Mouse (Mus musculus): Measurements from ENCODE around the gene Gpr176. TPM values are rescaled to one million over a fixed set of nuclear protein-coding genes. Genes with fewer than 3 reads are reported as not detected.
A peak's percentile ranks its signal among the peaks of the same experiment; 100 is the strongest.

Gene Gpr176
- polyA plus RNA-seq, 1 experiment from 2014 or later = 5.2 TPM

GRCm38 (mm10) chr2:118315656-118316402 is 57.4 kb downstream of the Gpr176 start:
- Histone ChIP-seq H3K27ac (replicated peaks) (no peak overlapping the region), H3K9ac (replicated peaks) (no peak overlapping the region), H3K36me3 (no peaks in the 10 kb centered on the region), H3K9me3 (no peaks in the 10 kb centered on the region), H3K4me2 (replicated peaks) (no peak overlapping the region), H3K27me3 (no peaks in the 10 kb centered on the region), H3K4me3 (no peak overlapping the region), H3K4me1 (peaks cover 21% of the 10 kb centered on the region)
- no peak for ATAC-seq (replicated peaks)
- 84% methylated on average over 12 of the region's 12 CpGs for WGBS

GRCm38 (mm10) chr2:118307561-118307960 is 65.7 kb downstream of the Gpr176 start:
- WGBS = 75% methylated on average over 8 of the region's 8 CpGs
- no peak overlapping the region for H3K27ac ChIP-seq (replicated peaks)
- no peaks in the 10 kb centered on the region for H3K4me1 ChIP-seq
- H3K9me3 ChIP-seq = no peaks in the 10 kb centered on the region
- ATAC-seq (replicated peaks) = peak; percentile 58; the same call in 1 of the 2 replicates
- H3K36me3 ChIP-seq = no peaks in the 10 kb centered on the region
- H3K4me2 ChIP-seq (replicated peaks) = no peak overlapping the region
- no peak overlapping the region for H3K4me3 ChIP-seq
- no peaks in the 10 kb centered on the region for H3K27me3 ChIP-seq
- no peak overlapping the region for H3K9ac ChIP-seq (replicated peaks)

DNA sequence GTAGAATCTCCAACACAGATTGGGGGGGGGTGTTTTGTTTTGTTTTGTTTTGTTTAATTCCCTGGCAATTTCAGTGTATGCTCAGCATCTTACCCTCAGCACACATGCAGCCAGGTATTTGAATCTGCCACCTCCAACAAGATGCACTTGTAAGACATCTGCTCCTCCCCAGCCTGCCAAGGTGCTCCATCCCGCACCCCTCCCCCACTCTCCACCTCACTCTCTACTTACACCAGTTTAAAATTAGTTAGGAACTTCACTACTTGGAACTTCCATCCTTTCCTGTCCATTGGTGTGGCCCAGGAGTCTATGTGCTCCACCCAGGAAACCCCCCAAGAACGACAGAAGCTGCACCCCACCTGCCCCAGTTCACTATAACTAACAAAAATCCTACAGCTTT is 66.3 kb downstream of the Gpr176 start:
- Histone ChIP-seq H3K9me3 (no peaks in the 10 kb centered on the region), H3K4me3 (no peak overlapping the region), H3K4me1 (no peaks in the 10 kb centered on the region), H3K9ac (replicated peaks) (no peak overlapping the region), H3K27me3 (no peaks in the 10 kb centered on the region), H3K27ac (replicated peaks) (no peak overlapping the region), H3K36me3 (no peaks in the 10 kb centered on the region), H3K4me2 (replicated peaks) (no peak overlapping the region)
- WGBS = 67% methylated on average over 2 of the region's 2 CpGs
- ATAC-seq (replicated peaks) = no peak

DNA sequence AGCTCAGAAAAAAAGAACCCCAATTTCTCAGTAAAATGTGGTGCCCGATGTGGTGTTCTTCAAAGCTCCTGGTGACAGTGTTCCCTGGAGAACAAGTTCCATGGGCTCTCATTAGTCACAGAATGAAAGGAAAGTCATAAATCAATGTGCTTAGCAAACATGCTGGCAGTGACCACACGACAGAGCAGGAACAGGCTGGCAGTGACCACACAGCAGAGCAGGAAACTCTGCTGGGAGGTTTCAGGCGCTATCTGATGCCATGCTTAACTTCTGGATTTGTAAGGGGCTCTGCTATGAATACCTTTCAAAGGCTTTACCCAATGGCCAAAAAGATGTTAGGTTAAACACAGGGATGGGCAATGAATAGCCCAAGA is 66.7 kb downstream of the Gpr176 start:
- no peak overlapping the region for H3K9ac ChIP-seq (replicated peaks)
- no peak overlapping the region for H3K27ac ChIP-seq (replicated peaks)
- no peaks in the 10 kb centered on the region for H3K36me3 ChIP-seq
- no peak overlapping the region for H3K4me3 ChIP-seq
- no peaks in the 10 kb centered on the region for H3K27me3 ChIP-seq
- H3K9me3 ChIP-seq = no peaks in the 10 kb centered on the region
- 75% methylated on average over 3 of the region's 3 CpGs for WGBS
- H3K4me1 ChIP-seq = no peaks in the 10 kb centered on the region
- ATAC-seq (replicated peaks) = no peak
- no peak overlapping the region for H3K4me2 ChIP-seq (replicated peaks)

DNA sequence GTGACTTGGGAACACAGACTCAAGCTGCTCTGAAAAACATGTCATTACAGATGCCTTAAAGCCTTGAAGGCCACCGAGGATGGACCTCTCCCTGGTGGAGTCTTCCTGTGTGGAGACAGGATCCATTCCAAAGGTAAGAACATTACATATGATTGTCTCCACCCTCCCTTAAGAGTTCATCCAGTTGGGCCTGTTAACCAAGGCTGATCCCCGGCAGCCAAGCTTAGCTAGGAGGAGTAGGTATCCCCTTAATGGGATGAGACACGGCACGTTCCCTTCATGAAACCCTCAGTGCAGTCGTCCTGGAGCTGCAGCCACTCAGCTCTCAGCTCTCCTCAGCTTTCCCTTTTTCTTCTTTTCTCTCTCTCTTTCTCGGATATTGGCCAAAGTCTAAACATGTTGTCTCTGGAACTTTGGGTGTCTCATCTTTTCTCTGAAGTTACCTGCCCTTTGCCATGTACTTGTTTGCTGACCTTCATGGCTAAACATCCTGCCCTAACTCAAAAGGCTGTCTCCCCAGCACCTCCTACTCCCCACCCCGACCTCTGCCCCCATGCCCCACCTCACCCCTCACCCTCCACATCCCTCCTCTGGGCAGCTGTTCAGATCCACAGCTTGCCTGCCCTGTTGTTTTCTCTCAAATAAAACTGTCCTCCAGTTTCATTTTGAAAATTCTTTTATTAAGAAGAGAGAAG is 67.2 kb downstream of the Gpr176 start:
- WGBS = 79% methylated on average over 7 of the region's 7 CpGs
- H3K4me3 ChIP-seq = no peak overlapping the region
- no peak overlapping the region for H3K27ac ChIP-seq (replicated peaks)
- H3K4me1 ChIP-seq = no peaks in the 10 kb centered on the region
- H3K36me3 ChIP-seq = no peaks in the 10 kb centered on the region
- no peak overlapping the region for H3K9ac ChIP-seq (replicated peaks)
- no peaks in the 10 kb centered on the region for H3K27me3 ChIP-seq
- no peak overlapping the region for H3K4me2 ChIP-seq (replicated peaks)
- no peaks in the 10 kb centered on the region for H3K9me3 ChIP-seq
- no peak for ATAC-seq (replicated peaks)

DNA sequence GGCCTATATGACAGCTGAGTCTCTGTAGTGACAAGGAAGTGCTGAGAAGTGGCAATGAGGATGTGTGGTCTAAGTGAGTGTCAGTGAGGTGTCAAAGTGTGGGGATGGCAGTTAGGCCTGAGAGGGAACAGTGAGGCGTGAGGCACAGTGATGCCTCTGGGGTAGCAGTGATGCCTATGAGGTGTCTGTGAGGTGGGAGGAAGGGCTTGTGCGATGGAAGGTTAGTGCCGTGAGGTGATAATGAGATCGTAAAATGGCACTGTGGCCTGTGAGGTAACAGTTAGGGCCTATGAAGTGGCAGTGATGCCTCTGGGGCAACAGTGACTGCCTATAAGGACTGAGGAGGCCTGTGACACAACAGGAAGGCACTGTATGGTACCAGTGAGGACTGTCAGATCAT is 69.8 kb downstream of the Gpr176 start:
- no peaks in the 10 kb centered on the region for H3K27me3 ChIP-seq
- no peak overlapping the region for H3K27ac ChIP-seq (replicated peaks)
- H3K9ac ChIP-seq (replicated peaks) = no peak overlapping the region
- H3K4me1 ChIP-seq = no peaks in the 10 kb centered on the region
- no peak overlapping the region for H3K4me2 ChIP-seq (replicated peaks)
- H3K4me3 ChIP-seq = no peak overlapping the region
- H3K36me3 ChIP-seq = no peaks in the 10 kb centered on the region
- no peak for ATAC-seq (replicated peaks)
- H3K9me3 ChIP-seq = no peaks in the 10 kb centered on the region
- 84% methylated on average over 4 of the region's 4 CpGs for WGBS

- WGBS = 62% methylated on average over 2 of the region's 2 CpGs
- H3K4me3 ChIP-seq = no peak overlapping the region
- no peak overlapping the region for H3K9ac ChIP-seq (replicated peaks)
- H3K9me3 ChIP-seq = no peaks in the 10 kb centered on the region
- H3K27ac ChIP-seq (replicated peaks) = no peak overlapping the region
- no peak overlapping the region for H3K4me2 ChIP-seq (replicated peaks)
- no peaks in the 10 kb centered on the region for H3K4me1 ChIP-seq
- no peaks in the 10 kb centered on the region for H3K27me3 ChIP-seq
- no peaks in the 10 kb centered on the region for H3K36me3 ChIP-seq
- ATAC-seq (replicated peaks) = no peak
Measured at GRCm38 (mm10) chr2:118301656-118302055, 71.6 kb downstream of the Gpr176 start.

- WGBS = 69% methylated on average over 8 of the region's 8 CpGs
Measured at GRCm38 (mm10) chr2:118301041-118301545, 72.1 kb downstream of the Gpr176 start.

GRCm38 (mm10) chr2:118299981-118300380 is 73.2 kb downstream of the Gpr176 start:
- H3K27me3 ChIP-seq = no peaks in the 10 kb centered on the region
- no peak overlapping the region for H3K4me2 ChIP-seq (replicated peaks)
- H3K4me3 ChIP-seq = no peak overlapping the region
- ATAC-seq (replicated peaks) = no peak
- 94% methylated on average over 2 of the region's 2 CpGs for WGBS
- H3K27ac ChIP-seq (replicated peaks) = no peak overlapping the region
- no peaks in the 10 kb centered on the region for H3K4me1 ChIP-seq
- no peaks in the 10 kb centered on the region for H3K36me3 ChIP-seq
- no peaks in the 10 kb centered on the region for H3K9me3 ChIP-seq
- H3K9ac ChIP-seq (replicated peaks) = no peak overlapping the region

More at GRCm38 (mm10) chr2:118301041-118301545, 72.1 kb downstream of the Gpr176 start:
- H3K4me3 ChIP-seq = no peak overlapping the region
- H3K27ac ChIP-seq (replicated peaks) = no peak overlapping the region
- H3K36me3 ChIP-seq = no peaks in the 10 kb centered on the region
- no peaks in the 10 kb centered on the region for H3K27me3 ChIP-seq
- no peaks in the 10 kb centered on the region for H3K9me3 ChIP-seq
- no peak overlapping the region for H3K4me2 ChIP-seq (replicated peaks)
- no peak for ATAC-seq (replicated peaks)
- H3K9ac ChIP-seq (replicated peaks) = no peak overlapping the region
- H3K4me1 ChIP-seq = no peaks in the 10 kb centered on the region

GRCm38 (mm10) chr2:118298601-118299000 is 74.6 kb downstream of the Gpr176 start:
- Histone ChIP-seq H3K9ac (replicated peaks) (no peak overlapping the region), H3K27ac (replicated peaks) (no peak overlapping the region), H3K27me3 (no peaks in the 10 kb centered on the region), H3K4me2 (replicated peaks) (no peak overlapping the region), H3K4me3 (no peak overlapping the region), H3K4me1 (peaks cover 9% of the 10 kb centered on the region), H3K9me3 (no peaks in the 10 kb centered on the region), H3K36me3 (no peaks in the 10 kb centered on the region)
- no peak for ATAC-seq (replicated peaks)
- 64% methylated on average over 4 of the region's 4 CpGs for WGBS

DNA sequence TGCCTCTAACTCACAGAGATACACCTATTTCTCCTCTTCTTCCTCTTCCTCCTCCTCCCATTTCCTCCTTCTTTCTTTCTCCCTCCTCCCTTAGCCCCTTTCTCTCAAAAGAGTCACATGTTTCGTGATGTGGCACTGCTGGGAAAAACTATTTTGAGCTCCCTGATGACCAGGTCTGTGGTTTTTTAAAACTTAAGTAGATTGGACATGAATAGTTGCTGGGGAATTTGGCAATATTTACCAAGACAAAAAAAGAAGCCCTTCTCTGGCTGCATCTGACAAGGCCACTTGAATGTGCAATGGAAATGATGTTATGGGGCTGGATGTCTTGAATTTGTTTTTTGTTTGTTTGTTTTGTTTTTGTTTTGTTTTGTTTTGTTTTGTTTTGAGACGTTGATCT is 75.3 kb downstream of the Gpr176 start:
- no peak overlapping the region for H3K4me3 ChIP-seq
- 75% methylated on average over 2 of the region's 2 CpGs for WGBS
- ATAC-seq (replicated peaks) = no peak
- H3K4me2 ChIP-seq (replicated peaks) = no peak overlapping the region
- H3K9ac ChIP-seq (replicated peaks) = no peak overlapping the region
- H3K9me3 ChIP-seq = no peaks in the 10 kb centered on the region
- H3K36me3 ChIP-seq = no peaks in the 10 kb centered on the region
- peaks cover 9% of the 10 kb centered on the region for H3K4me1 ChIP-seq
- H3K27ac ChIP-seq (replicated peaks) = no peak overlapping the region
- no peaks in the 10 kb centered on the region for H3K27me3 ChIP-seq

DNA sequence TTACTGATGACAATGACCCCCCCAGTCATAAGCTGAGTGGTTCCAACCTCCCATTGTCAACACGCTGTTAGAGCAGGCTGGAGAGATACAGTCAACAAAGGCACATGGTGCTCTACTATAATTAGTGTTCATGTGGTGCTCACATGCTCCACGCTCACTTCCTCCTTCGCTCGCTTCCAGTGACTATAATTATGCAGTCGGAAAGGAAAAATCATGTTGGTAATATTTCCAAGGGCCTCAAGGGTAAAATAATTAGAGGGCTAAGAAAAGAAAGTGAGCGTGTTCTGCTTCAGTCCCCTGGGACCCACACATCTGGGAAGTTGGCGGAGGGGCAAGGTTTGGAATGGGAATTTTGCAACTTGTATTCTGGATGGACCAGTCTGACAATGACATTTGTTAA is 77.7 kb downstream of the Gpr176 start:
- Histone ChIP-seq H3K4me1 (peaks cover 9% of the 10 kb centered on the region), H3K4me2 (replicated peaks) (no peak overlapping the region), H3K9me3 (no peaks in the 10 kb centered on the region), H3K4me3 (no peak overlapping the region), H3K9ac (replicated peaks) (no peak overlapping the region), H3K27ac (replicated peaks) (no peak overlapping the region), H3K27me3 (no peaks in the 10 kb centered on the region), H3K36me3 (no peaks in the 10 kb centered on the region)
- ATAC-seq (replicated peaks) = 0 out of 2 replicates have a peak, but pooled peaks have one; percentile 38
- 79% methylated on average over 7 of the region's 7 CpGs for WGBS

Data from forebrain, embryonic 15.5 days (tissue).